Mouse (Mus musculus): ENCODE measurements around the gene Adgre5. TPM values are rescaled to one million over a fixed set of nuclear protein-coding genes. Genes with fewer than 3 reads are reported as not detected.

The Adgre5 gene
- polyA plus RNA-seq, 1 experiment, result 49.5 TPM

DNA sequence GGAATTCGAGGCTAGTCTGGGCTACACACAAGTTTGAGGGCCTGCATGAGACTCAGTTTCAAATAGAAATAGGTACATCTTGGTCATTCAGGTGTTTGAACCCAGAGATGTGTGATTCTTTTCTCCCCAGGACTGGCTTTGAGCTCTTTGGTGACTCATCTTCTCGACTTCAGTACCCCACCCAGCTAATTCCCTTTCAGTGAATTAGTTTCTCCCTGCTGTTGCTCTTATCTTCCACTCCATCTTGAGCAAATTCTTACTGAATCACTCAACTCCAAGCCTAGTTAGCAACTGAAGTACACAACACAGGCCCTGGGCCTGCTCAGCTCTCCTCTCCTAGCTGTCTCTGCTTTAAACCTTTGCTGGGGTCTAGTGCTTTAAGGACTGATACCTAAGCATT is 24.6 kb downstream of the Adgre5 start:
- TF ChIP-seq GATA1 (IDR thresholded peaks at IDR 0.05; ENCODE audit: low read length), result no peak

DNA sequence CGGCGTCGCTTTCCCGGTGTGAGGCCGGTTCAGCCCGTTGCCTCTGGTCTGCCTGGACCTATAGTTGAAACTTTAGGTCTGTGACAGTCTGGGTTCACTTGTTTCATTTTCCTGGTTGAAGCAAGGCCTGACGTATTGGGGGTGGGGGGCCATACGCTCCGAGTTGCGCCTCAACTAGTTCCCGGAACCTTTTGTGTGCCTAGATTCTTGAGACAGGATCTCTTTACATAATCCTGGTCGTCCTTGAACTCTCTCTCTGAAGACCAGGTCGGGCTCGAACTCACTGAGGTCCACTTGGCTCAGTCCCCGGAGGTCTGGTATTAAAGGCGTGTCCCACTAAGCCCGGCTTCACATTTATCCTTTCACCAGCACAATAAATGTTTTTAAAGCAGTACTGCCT is 25.4 kb downstream of the Adgre5 start:
- no peak for TF ChIP-seq GATA1 (IDR thresholded peaks at IDR 0.05; ENCODE audit: low read length)

DNA sequence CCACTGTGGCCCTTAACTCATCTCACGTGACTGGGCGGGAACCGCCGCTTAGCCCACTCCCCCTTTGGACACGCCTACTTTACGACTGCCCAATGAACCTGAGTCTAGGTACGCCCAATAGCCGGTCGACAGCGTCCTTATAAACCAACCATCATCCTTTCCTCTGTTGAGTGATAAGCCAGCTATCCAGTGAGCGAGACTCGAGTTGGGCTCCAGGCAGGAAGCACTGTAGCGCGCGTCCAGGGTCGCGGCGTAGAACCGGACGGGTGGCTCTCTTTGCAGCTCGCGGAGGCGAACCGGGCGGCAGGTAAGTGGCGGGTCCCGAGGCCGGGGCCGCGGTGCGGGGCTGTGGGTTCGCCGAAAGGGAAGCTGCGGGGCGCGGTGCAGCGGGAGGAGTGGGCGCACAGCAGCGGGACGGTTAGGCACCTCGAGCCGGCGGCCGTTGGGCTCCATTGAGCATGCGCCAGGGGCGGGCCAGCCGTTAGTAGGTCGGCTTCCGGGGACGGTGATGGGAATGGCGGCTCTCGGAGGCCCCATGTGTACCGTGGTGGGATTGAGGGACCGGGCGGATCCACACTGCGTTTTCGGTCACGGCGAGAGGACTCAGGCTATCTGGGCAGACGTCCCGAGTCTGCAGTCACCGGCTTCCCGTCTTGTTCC is 26.0 kb downstream of the Adgre5 start, which contains the start of gene Ddx39:
Gene Ddx39, plus strand, starts transcription at position 147 of the 660 bp plus-strand sequence.
- no peak for TF ChIP-seq GATA1 (IDR thresholded peaks at IDR 0.05; ENCODE audit: low read length)

DNA sequence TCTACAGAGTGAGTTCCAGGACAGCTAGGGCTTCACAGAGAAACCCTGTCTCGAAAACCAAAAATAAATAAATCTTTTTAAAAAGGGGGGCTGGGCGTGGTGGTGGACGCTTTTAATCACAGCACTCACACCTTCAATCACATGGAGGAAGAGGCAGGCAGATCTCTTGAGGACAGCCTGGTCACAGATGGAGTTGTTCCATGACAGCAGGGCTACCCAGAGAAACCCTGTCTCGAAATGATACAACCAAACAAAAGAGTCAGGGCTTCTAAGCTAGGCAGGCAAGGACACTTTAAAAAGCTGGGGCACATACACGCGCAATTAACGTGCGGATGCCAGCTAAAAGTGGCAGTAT is 26.5 kb downstream of the Adgre5 start:
- TF ChIP-seq GATA1 (IDR thresholded peaks at IDR 0.05; ENCODE audit: low read length), result no peak

DNA sequence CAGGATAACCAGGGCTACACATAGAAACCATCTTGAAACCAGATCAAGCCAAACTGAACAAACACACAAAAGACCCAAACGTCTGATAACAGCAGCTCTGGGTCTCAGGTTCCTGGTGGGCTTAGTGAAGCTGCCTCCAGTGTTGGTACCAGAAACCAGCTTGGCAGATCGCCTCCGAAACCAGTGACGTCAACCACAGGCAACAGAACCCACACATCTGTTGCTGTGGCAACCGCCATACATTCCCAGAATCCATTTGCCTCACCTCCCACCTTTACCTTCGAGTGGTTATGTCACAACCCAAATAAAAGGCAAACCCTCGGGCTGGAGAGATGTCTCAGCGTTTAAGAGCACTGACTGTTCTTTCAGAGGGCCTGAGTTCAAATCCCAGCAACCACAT is 33.6 kb downstream of the Adgre5 start:
- TF ChIP-seq GATA1 (IDR thresholded peaks at IDR 0.05; ENCODE audit: low read length), result no peak

DNA sequence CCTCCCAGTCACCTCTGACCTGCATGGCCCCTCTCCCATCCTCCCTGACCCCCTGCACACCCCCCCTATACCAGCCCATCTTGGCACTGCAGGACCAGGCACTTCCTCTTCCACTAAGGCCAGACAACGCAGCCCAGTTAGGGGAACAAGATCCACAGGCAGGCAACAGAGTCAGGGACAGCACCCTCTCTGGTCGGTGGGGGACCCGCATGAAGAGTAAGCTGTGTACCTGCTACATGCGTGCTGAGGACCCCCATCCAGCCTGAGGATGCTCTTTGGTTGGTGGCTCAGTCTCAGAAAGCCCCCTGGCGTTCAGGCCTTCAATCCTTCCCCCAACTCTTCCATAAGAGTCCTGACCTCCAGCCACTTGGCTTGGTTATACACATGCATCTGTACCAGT is 34.7 kb downstream of the Adgre5 start:
- no peak for TF ChIP-seq GATA1 (IDR thresholded peaks at IDR 0.05; ENCODE audit: low read length)

DNA sequence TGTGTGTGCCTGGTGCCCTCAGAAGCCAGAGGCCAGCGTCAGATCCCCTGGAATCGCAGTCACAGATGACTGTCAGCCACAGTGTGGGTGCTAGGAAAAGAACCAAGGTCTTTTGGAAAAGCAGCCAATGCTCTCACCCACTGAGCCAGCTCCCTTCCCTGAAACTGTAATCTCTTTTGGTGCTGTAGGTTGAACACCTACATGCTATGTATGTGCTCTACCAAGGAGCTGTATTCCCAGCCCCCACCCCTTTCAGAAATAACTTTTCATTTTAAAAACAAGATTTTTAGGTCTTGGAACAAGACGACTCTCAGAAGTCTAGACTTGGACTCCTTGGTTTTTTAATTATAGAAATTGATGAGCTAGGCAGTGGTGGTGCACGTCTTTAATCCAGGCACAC is 37.7 kb downstream of the Adgre5 start:
- TF ChIP-seq GATA1 (IDR thresholded peaks at IDR 0.05; ENCODE audit: low read length), result no peak

DNA sequence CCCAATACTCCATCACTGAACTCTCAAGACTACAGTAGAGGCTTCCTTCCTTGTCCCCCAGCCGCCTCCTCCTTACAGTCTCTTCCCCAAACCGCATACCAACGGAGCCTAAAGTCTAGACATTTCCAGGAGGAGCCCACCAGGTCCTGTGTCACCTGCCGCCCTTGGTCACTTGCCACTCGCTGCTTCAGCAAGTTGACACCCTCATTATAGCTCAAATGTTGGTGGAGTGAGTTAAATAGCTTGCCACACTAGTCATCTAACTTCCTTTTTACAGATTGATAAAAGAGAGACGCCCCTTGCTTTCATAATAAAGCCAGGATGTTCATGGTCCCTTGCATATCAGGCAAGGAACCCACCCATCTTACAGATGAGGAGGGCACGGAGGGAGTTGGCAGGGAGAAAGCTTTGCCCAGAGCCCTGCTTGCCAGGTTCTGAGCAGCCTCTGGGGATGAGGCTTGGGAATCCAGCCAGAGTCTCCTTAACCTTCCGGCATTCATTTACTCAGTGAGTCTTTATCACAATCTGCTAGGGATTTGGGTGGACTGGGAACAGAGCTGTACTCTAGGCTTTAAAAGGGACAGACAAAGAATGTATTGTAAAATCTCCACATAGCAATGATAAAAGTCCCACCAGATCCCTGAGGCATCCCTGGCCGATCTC is 40.6 kb downstream of the Adgre5 start:
- no peak for TF ChIP-seq GATA1 (IDR thresholded peaks at IDR 0.05; ENCODE audit: low read length)

DNA sequence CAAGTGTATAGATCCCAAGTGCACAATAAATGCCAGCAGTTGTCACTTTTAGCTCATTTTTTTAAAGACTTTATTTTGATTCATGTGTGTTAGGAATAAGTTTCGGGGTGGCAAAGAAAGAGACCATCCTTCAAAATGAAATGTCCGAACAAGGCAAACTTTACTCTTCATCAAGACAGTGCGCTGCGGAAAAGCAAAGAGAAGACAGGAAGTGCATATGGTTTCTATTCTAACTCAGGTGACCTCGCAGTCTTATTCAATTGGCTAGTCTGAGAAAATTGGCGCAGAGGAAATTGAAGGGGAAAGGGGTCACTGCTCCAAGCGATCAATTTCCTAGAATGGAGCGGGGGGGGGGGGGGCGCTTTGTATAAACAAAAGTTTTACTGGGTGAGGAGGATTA is 41.6 kb downstream of the Adgre5 start:
- TF ChIP-seq GATA1 (IDR thresholded peaks at IDR 0.05; ENCODE audit: low read length), result no peak

DNA sequence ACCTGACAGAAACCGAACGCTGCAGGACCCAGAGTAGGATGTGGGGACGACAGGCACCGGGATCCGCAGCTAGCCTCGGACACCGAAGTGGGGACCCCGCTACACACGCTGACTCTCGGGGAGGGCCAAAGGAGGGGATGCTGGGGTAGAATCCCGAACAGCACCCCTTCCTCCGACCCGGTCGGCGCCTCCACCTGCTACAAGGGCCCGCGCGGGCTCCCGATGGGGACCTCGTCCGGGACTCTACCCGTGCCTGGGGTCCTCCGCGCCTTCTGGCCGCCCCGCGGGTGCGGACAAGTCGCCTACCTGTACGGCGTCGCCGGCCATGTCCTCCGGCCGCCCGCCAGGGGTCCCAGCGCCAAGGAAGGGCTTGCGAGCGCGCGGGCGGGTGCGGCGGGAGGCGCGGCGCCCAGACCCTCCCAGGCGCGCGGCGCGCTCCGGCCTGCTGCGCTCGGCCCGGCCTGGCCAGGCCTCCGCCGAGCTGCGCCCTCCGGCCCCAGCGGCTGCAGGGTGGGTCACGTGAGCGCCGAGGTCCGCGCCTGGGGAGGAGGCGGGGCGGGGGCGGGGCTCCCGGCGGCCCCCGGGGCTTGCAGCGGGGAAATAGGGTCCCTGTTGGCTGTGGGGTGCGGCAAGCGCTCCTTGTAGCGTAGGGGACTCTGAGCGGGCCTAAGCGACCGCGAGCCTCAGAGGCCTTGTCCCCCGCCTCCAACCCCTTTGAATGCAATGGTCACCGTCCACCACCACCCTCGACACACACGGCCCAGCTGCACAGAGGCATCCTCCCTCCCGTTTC is 42.3 kb downstream of the Adgre5 start, which contains the start of gene Pkn1:
Gene Pkn1, minus strand, starts transcription at position 519 of the 793 bp plus-strand sequence.
- TF ChIP-seq GATA1 (IDR thresholded peaks at IDR 0.05; ENCODE audit: low read length), result no peak

DNA sequence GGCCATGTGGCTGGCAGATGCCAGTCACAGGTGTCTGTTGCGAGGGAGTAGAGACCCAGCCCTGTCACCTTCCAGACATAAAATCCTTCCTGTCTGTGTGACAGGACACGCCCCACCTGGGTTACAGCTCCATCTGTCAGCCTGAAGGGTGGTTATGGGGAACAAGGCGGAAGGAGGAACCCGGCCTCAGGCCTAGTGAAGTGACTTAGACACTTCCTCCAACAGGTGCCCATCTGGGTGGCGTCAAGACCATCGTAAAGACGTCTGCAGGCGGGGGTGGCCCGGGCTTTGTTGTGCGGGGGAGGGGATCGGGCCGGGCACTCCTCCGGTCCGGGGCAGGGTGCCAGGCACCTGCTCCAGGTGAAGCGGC is 42.9 kb downstream of the Adgre5 start:
- TF ChIP-seq GATA1 (IDR thresholded peaks at IDR 0.05; ENCODE audit: low read length), result no peak

DNA sequence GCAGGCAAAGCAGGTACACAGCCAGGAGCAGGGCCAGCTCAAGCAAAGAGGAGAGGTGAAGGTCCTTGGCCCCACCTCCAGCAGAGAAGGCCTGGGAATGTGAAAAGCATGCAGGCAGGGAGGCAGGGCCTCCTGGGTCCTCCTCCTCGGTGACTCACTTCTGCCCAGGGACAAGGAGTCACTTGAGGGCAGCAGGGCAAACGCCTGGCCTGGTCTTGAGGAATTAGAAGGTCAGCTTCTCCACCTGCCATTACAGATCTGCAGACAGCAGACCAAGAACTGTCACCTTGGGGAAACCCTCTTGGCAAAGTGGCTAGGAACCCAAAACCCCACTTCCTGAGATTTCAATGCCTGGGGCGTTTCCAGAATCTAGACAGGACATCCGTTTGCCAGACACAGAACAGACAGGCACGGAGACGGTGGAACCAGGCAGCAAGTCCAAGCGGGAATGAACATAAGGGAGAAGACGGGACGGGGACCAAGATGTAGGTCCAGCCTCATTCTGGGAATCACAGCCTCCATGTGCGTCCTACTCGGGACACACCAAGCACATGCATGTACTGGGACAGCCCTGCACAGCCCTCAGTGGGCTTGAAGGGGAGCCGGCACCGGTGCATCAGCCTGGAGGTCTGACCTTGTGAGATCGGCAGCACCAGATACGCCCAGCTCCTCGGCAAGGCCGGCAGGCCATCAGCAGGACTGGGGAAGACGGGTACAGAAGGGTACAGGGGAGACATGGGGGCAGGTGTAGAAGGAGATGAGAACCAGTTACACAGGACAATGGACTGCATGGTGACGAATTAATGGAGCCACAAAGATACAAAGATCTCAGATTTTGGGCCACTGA is 43.5 kb downstream of the Adgre5 start:
- no peak for TF ChIP-seq GATA1 (IDR thresholded peaks at IDR 0.05; ENCODE audit: low read length)

DNA sequence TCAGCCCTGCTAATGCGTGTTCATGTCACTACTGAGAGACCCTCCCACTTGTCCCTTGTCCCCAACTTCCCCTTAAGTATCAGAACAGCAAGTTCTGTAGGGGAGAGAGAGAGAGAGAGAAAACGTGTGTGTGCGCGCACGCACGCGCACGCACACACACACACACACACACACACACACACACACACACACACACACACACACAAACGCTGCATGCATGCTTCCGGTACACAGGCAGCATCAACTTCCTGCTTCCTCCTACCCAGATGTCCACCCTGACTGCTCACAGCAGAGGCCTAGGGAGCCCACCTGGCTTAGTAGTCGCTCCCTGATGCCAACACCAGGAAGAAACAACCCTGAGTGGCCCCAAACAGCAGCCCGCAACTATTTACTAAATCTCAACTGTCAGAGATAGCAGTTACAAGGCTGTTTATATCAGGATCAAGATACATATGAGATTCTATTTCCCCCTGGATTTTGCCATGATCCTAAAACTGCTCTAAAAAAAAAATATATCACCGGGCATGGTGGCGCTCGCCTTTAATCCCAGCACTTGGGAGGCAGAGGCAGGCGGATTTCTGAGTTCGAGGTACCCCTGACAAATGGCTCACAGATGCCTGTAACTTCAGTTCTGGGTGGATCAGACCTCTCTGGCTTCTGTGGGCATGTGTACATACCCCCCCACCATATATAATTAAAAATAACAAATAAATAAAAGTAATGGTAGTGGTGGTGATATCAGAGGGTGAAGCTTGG is 45.6 kb downstream of the Adgre5 start:
- TF ChIP-seq GATA1 (IDR thresholded peaks at IDR 0.05; ENCODE audit: low read length), result no peak

DNA sequence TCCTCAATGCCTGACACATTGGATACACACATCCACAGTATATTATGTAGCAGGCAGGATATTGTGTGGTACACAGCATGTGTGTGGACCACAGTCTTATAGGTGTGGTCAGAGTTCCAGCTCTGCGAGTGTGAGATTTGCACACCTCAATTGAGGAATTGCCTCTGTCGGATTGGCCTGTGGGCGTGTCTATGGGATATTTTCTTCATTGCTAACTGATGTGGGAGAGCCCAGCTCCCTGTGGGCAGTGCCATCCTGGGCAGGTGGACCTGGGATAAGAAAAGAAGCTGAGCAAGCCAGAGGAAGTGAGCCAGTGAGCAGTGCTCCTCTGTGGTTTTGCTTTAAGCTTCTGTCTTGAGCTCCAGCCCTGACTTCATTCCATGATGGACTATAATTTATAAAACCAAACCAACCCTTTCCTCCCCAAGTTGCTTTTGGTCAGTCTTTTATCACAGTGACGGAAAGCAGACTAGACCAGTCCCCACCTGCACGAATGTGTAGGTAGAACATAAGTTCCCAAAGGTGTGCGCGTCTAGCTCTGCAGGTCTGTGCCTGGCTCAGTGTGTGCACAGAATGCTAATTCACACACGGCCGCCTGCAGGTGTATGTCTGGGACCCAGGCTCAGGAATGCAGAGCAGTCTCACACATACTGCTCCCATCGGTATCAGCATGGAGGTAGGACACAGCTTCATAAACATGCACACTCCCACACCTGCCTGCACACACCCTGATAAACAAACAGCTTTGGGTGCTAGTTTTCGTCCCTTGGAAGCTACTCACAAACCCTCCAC is 46.6 kb downstream of the Adgre5 start:
- TF ChIP-seq GATA1 (IDR thresholded peaks at IDR 0.05; ENCODE audit: low read length), result no peak

All from G1E-ER4 (cell line).